Mouse (Mus musculus): ENCODE data around the gene Rtn4rl1. TPM values are rescaled to one million over a fixed set of nuclear protein-coding genes. Genes with fewer than 3 reads are reported as not detected.

Gene Rtn4rl1
- polyA plus RNA-seq, 1 experiment = 23.9 TPM

- TF ChIP-seq CTCF (IDR thresholded peaks at IDR 0.05; ENCODE audit: borderline replicate concordance, insufficient read depth, low read depth, low read length) (no peak), POLR2A (IDR thresholded peaks at IDR 0.05; ENCODE audit: borderline replicate concordance, insufficient read depth, low read length) (no peak)
- H3K4me3 ChIP-seq (replicated peaks; ENCODE audit: insufficient read depth, low read depth, low read length) = no peak overlapping the region
- H3K27me3 ChIP-seq (ENCODE audit: control insufficient read depth, insufficient read depth, low read length) = no peaks in the 10 kb centered on the region
- DNase-seq = peak in 1 of 2 experiments; percentile 77
- peak overlapping the region; percentile 81 for H3K27ac ChIP-seq (ENCODE audit: insufficient read depth, low read length)
- 33% methylated on average over 11 of the region's 11 CpGs for WGBS
- H3K4me1 ChIP-seq (ENCODE audit: control insufficient read depth, insufficient read depth, low read length) = peaks cover 56% of the 10 kb centered on the region
These were observed 51.0 kb downstream of the Rtn4rl1 start for GRCm38 (mm10) chr11:75244368-75245275.

- WGBS = 27% methylated on average over 16 of the region's 16 CpGs
- Histone ChIP-seq H3K27me3 (ENCODE audit: control insufficient read depth, insufficient read depth, low read length) (no peaks in the 10 kb centered on the region), H3K4me1 (ENCODE audit: control insufficient read depth, insufficient read depth, low read length) (peaks cover 66% of the 10 kb centered on the region), H3K27ac (ENCODE audit: insufficient read depth, low read length) (0 out of 2 replicates have a peak overlapping the region, but pooled peaks have one; percentile 2), H3K4me3 (replicated peaks; ENCODE audit: insufficient read depth, low read depth, low read length) (no peak overlapping the region)
- no peak for DNase-seq
- TF ChIP-seq CTCF (IDR thresholded peaks at IDR 0.05; ENCODE audit: borderline replicate concordance, insufficient read depth, low read depth, low read length) (no peak), POLR2A (IDR thresholded peaks at IDR 0.05; ENCODE audit: borderline replicate concordance, insufficient read depth, low read length) (no peak)
These were observed 52.1 kb downstream of the Rtn4rl1 start for GRCm38 (mm10) chr11:75245372-75246330.

GRCm38 (mm10) chr11:75246589-75246988, 53.0 kb downstream of the Rtn4rl1 start:
- 49% methylated on average over 8 of the region's 8 CpGs for WGBS
- no peaks in the 10 kb centered on the region for H3K27me3 ChIP-seq (ENCODE audit: control insufficient read depth, insufficient read depth, low read length)
- no peak overlapping the region for H3K4me3 ChIP-seq (replicated peaks; ENCODE audit: insufficient read depth, low read depth, low read length)
- no peak for TF ChIP-seq POLR2A (IDR thresholded peaks at IDR 0.05; ENCODE audit: borderline replicate concordance, insufficient read depth, low read length)
- no peak for TF ChIP-seq CTCF (IDR thresholded peaks at IDR 0.05; ENCODE audit: borderline replicate concordance, insufficient read depth, low read depth, low read length)
- DNase-seq = peak in 1 of 2 experiments; percentile 35
- H3K4me1 ChIP-seq (ENCODE audit: control insufficient read depth, insufficient read depth, low read length) = peaks cover 69% of the 10 kb centered on the region
- no peak overlapping the region for H3K27ac ChIP-seq (ENCODE audit: insufficient read depth, low read length)

DNA sequence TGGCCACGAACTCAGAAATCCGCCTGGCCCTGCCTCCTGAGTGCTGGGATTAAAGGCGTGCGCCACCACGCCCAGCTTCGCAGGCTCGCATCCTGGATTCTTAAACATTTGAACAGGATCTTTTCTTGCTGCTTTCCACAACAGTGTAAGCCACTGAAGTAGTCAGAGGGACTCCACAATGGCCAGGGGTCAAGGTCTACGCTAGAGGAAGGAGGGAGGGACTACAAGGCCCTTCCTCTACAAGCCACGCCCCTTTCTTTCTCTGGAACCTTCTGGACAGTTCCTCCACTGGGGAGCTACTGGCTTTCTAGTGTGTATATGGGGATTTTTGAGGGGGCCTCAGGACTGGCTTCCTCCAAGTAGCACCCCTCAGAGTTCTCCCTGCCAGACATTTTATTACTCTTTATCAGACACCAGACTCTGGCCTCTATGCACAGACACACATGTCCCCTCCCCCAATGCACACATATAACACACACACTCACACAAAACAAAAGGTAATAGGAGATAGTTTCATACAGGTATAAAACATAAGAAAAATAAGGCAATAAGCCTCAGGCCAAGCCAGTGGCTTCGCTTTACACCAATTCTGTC, 53.7 kb downstream of the Rtn4rl1 start:
- no peaks in the 10 kb centered on the region for H3K27me3 ChIP-seq (ENCODE audit: control insufficient read depth, insufficient read depth, low read length)
- H3K4me3 ChIP-seq (replicated peaks; ENCODE audit: insufficient read depth, low read depth, low read length) = no peak overlapping the region
- TF ChIP-seq CTCF (IDR thresholded peaks at IDR 0.05; ENCODE audit: borderline replicate concordance, insufficient read depth, low read depth, low read length) = no peak
- TF ChIP-seq POLR2A (IDR thresholded peaks at IDR 0.05; ENCODE audit: borderline replicate concordance, insufficient read depth, low read length) = no peak
- H3K4me1 ChIP-seq (ENCODE audit: control insufficient read depth, insufficient read depth, low read length) = peaks cover 66% of the 10 kb centered on the region
- no peak for DNase-seq
- H3K27ac ChIP-seq (ENCODE audit: insufficient read depth, low read length) = no peak overlapping the region
- WGBS = 93% methylated on average over 10 of the region's 10 CpGs

DNA sequence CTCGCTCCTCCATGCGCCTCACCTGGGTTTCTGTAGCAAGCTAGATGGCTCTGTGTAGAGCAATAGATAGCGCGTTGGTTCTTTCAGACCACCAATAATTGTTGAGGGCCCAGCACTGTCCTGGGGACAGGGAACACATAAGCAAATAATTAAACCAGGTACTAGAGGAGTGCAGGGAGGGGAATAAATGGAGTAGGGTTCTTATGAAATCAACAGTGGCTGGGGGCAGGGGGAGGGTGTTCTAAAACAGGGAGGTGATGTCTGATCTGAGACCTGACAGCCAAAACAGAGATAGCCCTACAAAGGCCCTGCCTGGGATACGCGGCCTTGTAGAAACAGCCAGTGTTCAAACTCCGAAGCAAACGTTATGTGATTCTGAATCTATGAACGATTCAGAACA, 56.0 kb downstream of the Rtn4rl1 start:
- WGBS = 80% methylated on average over 9 of the region's 9 CpGs
- TF ChIP-seq CTCF (IDR thresholded peaks at IDR 0.05; ENCODE audit: borderline replicate concordance, insufficient read depth, low read depth, low read length) (no peak), POLR2A (IDR thresholded peaks at IDR 0.05; ENCODE audit: borderline replicate concordance, insufficient read depth, low read length) (no peak)
- Histone ChIP-seq H3K27me3 (ENCODE audit: control insufficient read depth, insufficient read depth, low read length) (no peaks in the 10 kb centered on the region), H3K27ac (ENCODE audit: insufficient read depth, low read length) (peak overlapping the region; percentile 32), H3K4me3 (replicated peaks; ENCODE audit: insufficient read depth, low read depth, low read length) (no peak overlapping the region), H3K4me1 (ENCODE audit: control insufficient read depth, insufficient read depth, low read length) (peaks cover 46% of the 10 kb centered on the region)
- no peak for DNase-seq

DNA sequence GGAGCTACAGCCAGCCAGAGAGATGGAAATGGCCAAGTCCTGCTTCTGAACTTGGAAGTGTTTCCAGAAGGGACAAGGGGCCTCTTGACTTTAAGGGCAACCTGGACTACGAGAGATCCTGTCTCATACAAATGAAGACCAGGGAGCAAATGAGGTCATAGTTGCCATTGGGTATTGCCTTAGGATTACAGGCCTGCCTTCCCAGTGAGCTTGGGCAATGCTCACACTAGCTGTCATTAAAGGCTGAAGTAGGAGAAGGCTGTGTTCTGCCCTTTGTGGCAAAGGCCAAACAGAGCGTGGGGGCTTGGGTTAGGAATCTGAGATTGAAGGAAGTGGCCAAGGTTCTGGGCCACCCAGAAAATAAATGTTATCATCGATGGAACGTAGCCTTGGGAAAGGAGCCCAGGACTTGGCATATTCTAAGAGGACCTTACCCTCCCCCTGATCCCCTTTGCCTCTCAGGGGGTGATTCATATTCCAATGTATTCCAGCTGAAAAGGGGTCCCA, 57.5 kb downstream of the Rtn4rl1 start:
- Histone ChIP-seq H3K27me3 (ENCODE audit: control insufficient read depth, insufficient read depth, low read length) (no peaks in the 10 kb centered on the region), H3K27ac (ENCODE audit: insufficient read depth, low read length) (peak overlapping the region; percentile 41), H3K4me3 (replicated peaks; ENCODE audit: insufficient read depth, low read depth, low read length) (no peak overlapping the region), H3K4me1 (ENCODE audit: control insufficient read depth, insufficient read depth, low read length) (peaks cover 40% of the 10 kb centered on the region)
- no peak for DNase-seq
- WGBS = 37% methylated on average over 4 of the region's 4 CpGs
- TF ChIP-seq CTCF (IDR thresholded peaks at IDR 0.05; ENCODE audit: borderline replicate concordance, insufficient read depth, low read depth, low read length) (no peak), POLR2A (IDR thresholded peaks at IDR 0.05; ENCODE audit: borderline replicate concordance, insufficient read depth, low read length) (no peak)

DNA sequence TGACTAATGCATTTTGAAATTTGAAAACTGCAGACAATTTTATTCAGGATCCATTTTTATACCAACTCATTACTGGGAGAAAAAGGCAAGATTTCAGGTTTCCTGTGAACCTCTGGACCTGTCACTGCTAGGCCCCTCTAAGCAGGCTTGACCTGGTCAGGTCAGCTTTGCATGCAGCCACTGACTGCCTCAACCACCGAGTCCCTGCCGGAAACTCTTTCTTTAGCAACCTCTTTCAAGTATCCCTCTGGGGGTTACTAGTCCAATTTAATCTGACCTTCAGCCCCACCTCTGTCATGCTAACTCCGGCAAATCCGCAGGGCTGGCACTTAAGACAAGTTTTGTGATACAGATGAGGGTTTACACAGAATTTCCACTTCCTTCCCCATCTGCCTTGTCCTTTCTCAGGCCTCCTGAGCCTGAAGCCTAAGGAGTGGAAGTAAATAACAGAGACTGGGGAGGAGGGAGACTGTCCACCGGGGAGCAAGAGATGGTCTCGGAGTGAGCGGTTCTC, 58.0 kb downstream of the Rtn4rl1 start:
- Histone ChIP-seq H3K27ac (ENCODE audit: insufficient read depth, low read length) (no peak overlapping the region), H3K4me1 (ENCODE audit: control insufficient read depth, insufficient read depth, low read length) (peaks cover 44% of the 10 kb centered on the region), H3K27me3 (ENCODE audit: control insufficient read depth, insufficient read depth, low read length) (no peaks in the 10 kb centered on the region), H3K4me3 (replicated peaks; ENCODE audit: insufficient read depth, low read depth, low read length) (no peak overlapping the region)
- 83% methylated on average over 7 of the region's 7 CpGs for WGBS
- TF ChIP-seq POLR2A (IDR thresholded peaks at IDR 0.05; ENCODE audit: borderline replicate concordance, insufficient read depth, low read length) (no peak), CTCF (IDR thresholded peaks at IDR 0.05; ENCODE audit: borderline replicate concordance, insufficient read depth, low read depth, low read length) (no peak)
- DNase-seq = no peak

Measured in cerebellum, adult 2 months (tissue).